Mouse (Mus musculus) natural killer cell, adult 2 months (primary cell): Measurements from ENCODE around the gene Ppard.

Source experiments
- DNase-seq, 2 experiments: peaks; one replicate each; pipeline ENCODE4 v3.0.0; 2022; ENCODE audit warnings: low spot score in 2 of 2

Ppard gene

GRCm38 (mm10) chr17:28223561-28224391 is 8.7 kb upstream of the Ppard start:
- peak; percentile 86 to 91 for DNase-seq

GRCm38 (mm10) chr17:28224615-28225014 is 7.9 kb upstream of the Ppard start:
- no peak for DNase-seq

DNA sequence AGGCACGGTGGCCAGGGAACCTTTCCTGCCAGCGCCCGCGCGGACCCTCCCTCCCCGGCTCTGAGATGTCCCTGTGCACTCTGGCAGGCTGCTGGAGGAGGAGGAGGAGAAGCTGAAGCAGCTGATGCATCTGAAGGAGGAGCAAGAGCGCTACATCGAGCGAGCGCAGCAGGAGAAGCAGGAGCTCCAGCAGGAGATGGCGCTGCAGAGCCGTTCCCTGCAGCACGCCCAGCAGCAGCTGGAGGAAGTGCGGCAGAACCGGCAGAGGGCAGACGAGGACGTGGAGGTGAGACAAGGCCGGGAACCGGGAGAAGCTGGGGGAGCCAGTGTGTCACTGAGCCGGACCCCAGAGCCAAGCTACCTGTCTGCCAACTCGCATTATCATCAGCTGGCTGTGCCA is 6.5 kb upstream of the Ppard start:
- peak; percentile 55 to 77 for DNase-seq

DNA sequence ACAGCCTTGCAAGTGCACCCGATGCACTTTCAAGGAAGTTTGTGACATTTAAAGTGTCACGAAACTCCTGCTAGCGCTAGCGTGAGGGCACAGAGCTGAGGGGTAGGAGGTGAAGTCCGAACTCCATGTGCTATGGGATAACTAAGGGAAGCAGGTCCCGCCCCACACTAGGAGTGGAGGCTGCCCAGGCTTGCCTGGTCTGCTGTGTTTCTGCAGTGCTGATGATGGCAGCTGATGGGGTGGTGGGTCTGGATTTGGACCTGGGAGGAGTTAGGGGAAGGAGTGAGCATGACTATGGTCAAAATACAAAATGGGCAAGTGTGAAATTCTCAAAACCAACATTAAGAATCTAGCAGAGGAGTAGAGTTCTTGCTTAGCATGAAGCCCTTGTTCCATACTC is 2.0 kb upstream of the Ppard start:
- DNase-seq, result no peak

DNA sequence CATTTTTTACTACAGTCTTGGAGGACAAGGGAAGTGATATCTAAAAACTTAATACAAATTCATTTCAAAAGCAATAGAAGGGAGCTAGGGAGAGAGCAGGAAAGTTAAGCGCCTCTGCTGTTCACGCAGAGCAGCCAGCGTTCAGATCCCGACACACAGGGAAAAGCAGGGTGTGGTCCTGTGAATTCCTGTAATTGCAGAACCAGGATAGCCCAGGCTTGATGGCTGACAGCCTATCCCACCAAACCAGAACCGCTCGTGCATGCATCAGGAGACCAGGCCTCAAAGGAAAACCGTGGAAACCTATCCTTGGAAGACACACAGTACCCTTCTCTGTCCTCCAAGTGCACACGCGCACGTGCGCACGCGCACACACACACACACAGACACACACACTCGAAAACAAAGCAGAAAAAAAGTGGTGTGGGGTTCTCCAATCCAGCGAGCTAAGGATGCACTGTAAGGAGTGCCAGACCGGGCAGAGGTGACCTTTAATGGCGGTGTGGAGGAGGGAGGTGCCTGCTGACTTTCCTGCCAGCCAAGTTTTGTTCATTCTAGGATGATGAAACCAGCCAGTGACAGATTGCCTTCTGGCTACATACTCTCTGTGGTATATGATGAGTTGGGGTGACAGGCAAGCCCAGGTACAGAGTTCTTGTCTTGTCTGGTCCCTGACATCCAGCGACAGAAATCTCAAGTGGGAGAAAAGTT is 1.3 kb upstream of the Ppard start:
- DNase-seq, result no peak

DNA sequence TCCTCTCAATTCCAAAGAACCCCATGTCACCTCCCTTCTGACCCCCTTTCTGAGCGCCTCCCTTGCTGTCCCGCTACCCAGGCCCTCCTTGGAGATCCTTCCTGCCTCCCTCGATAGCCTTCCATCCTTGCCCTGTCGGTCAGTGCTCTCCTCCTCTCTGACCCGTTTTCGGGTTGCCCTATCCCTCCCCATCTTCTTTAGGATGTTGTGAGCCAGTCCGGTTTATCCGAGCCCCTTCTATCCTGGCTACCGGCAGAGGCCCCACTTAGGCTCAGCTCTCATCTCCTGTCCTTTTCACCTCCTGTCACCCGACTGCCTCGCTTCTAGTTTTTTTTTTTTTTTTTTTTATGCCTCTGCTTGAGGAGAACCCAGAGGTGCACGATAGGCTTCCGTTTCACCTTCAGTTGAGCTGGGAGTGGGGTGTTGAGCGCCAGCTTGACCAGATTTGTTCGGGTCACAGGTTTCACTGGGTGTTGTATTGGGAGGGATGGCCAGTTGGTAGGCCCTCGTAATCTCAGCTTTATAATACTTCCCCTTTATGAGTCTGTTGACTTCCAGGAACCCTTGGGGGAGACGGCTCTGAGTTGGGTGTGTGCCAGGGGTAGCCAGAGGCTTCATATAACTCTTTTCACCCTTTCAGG is 711 bp downstream of the Ppard start:
- peak in 1 of 2 experiments; percentile 30 for DNase-seq

DNA sequence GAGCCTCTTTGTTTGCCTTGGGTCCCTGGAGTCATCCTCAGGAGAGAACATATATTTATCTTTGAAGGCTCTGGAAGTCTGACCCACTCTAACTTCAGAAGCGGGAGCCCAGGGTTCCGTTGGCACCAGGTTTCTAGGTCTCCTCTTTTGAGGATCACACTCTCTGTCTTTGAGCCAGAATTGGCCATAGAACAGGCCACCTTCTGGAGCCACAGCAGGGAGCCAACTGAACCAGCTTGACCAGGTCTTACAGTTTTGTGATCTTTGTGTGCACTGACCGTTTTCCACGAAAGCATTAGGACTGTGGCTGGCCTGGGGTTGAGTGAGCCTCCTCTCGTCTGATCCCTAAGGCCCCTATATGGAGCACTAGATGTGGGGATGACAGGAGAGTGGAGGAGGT is 2.1 kb downstream of the Ppard start:
- no peak for DNase-seq

- DNase-seq, result no peak
Measured at GRCm38 (mm10) chr17:28235982-28236635, 3.6 kb downstream of the Ppard start.

GRCm38 (mm10) chr17:28236636-28237015 is 4.1 kb downstream of the Ppard start:
- no peak for DNase-seq

- DNase-seq, result no peak
Measured at GRCm38 (mm10) chr17:28237362-28237761, 4.9 kb downstream of the Ppard start.

DNA sequence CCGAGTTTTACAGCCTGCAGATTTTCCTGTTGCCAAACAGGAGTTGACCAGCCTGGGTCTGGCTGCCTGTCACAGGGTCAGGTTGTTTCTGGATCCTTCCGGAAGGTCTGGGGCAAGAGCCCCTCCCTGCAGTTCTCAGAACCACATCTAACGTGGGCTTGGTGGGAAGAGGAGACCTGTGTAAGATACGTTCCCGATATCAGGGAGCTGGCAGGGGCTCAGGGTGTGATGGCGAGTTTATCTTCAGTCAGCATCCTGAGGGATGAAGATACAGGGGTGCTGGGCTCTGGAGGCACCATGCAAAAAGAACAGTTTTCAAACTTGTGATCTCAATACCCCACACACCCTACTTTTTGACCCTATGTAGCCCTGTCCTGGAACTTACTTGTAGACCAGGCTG is 5.4 kb downstream of the Ppard start:
- DNase-seq, result no peak

- no peak for DNase-seq
Measured at GRCm38 (mm10) chr17:28240846-28241245, 8.3 kb downstream of the Ppard start.

DNA sequence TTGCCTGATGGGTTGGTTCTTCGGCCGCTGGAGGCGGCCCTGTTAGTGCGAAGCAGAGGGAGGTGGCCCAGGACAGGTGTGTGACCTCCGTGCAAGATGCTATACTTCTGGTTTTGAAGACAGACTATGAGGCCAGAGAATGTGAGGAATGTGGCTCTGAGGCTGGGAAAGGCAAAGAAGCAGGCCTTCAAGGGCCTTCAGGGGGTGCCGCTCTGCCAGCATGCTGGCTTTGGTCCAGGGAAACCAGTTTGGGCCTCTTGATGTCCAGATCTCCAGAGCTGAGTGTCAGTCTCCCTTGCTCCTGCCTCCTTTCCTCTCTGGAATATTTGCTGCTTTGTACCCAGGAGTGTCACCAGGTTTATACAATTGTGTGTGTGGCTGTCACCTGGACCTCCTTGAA is 9.8 kb downstream of the Ppard start:
- DNase-seq, result no peak

DNA sequence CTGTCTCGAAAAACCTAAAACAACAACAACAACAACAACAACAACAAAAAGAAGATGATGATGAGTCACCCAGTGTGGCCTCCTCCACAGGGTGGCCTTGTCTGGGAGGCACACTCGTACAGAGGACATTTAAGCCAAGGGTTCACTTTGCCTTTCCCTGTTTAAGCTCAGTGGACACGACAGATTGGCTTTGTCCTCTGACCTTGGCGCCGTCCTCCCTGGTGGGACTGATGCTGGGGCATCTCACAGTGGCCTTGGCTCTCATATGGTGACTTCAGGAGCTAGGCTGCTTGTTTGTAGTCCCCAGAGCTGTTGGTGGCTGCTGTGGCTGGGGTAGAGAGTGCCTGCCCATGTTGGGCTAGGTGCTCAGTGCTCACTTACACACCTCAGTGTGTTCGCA is 11.7 kb downstream of the Ppard start:
- DNase-seq, result no peak

DNA sequence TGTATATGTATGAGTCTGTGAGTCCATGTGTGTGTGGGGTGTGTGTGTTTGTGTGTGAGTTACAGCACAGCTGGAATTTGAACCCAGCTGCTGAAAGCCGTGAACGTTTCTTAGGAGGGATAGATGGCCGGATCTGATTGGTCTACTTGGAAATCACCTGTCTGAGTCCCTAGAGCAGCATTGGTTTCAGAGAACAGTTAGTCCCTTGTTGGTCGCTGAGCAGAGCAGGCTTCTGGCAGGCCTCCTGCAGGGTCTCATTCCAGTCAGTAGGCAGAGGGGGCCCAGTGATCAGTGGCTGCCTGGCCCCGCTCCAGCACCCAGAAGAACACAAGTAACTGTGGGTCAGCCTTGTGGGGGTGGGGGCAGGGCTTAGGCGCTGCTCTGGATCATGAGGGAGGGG is 12.2 kb downstream of the Ppard start:
- DNase-seq, result no peak

- DNase-seq, result no peak
Measured at GRCm38 (mm10) chr17:28246640-28247039, 14.1 kb downstream of the Ppard start.

DNA sequence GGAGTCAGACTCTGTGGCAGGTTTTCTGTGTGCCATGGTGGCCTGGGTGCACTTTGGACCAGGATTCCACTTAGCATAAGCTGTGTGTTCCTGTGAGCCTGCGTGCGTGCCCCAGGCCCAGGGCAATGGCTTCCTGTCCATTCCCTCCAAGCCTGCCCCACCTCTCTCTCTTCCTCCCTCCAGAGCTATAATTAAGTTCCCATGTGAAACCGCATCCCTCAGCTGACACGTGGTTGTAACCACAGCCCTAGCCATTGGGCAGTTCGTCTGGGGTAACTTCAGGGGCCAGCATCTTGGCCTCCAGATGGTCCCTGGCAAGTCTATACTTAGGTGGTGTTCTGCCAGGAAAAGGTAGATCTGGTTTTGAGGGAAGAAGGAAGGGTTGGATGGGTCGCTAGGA is 15.1 kb downstream of the Ppard start:
- peak; percentile 51 to 68 for DNase-seq

GRCm38 (mm10) chr17:28249062-28249461 is 16.6 kb downstream of the Ppard start:
- no peak for DNase-seq

- no peak for DNase-seq
Measured at GRCm38 (mm10) chr17:28251579-28252280, 19.2 kb downstream of the Ppard start.

GRCm38 (mm10) chr17:28252281-28252648 is 19.8 kb downstream of the Ppard start:
- DNase-seq, result no peak

GRCm38 (mm10) chr17:28253216-28253615 is 20.7 kb downstream of the Ppard start:
- DNase-seq, result no peak

DNA sequence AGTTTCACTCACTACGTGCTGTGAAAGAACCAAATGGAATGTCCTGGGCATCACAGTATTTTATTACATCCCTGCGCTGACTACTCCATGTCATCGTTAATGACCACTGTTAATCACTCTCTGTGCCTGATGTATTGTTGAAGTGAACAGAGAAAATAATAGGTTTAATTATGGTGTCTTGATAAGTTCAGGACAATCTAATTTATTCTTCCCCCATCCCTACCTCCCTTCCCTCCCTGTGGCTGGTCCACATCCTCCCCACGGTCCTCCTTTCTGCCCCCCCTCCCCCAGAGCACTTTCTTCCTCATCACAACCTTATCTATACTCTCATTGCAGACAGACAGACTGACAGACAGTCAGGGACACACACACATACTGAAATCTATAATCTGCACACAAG is 22.3 kb downstream of the Ppard start:
- DNase-seq, result no peak
